Mouse (Mus musculus): ENCODE measurements around the gene C2cd4c. TPM values are rescaled to one million over a fixed set of nuclear protein-coding genes. Genes with fewer than 3 reads are reported as not detected.

C2cd4c gene
- polyA plus RNA-seq, 1 experiment from 2014 or later: 0.07 TPM

- no peaks in the 10 kb centered on the region for H3K4me1 ChIP-seq (ENCODE audit: control insufficient read depth, insufficient read depth, low read length)
- H3K27me3 ChIP-seq (replicated peaks; ENCODE audit: control insufficient read depth, insufficient read depth, low read length): no peaks in the 10 kb centered on the region
- no peaks in the 10 kb centered on the region for H3K9me3 ChIP-seq (ENCODE audit: control insufficient read depth, low read length)
- no peak for ATAC-seq
- H3K4me2 ChIP-seq (ENCODE audit: low read depth, low read length): no peak overlapping the region
- no peak overlapping the region for H3K4me3 ChIP-seq (ENCODE audit: low read length)
- no peaks in the 10 kb centered on the region for H3K36me3 ChIP-seq (ENCODE audit: control insufficient read depth, insufficient read depth, low read length)
- no peak overlapping the region for H3K27ac ChIP-seq (ENCODE audit: low read length)
- H3K9ac ChIP-seq (ENCODE audit: low read depth, low read length): no peak overlapping the region
- 84% methylated on average over 6 of the region's 6 CpGs for WGBS
Observed at GRCm38 (mm10) chr10:79574796-79575195, 39.0 kb downstream of the C2cd4c start.

DNA sequence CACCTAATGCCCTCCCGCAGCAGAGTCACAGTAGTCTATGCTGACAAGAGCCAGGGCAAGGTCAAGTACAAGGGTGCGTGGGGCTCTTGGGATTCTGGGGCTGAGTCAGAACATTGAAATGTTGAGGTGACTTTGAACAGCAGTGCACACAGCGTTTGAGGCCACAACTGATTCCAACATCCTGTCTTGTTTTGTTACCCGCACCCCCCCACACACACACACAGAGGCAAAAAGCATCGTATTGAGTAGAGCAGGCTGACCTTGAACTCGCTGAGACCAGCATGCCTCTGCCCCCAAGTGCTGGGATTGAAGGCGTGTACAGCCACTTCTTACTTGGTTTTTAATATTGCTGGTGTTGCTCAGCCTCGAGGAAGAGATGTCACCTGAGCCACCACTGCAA, 39.5 kb downstream of the C2cd4c start:
- 73% methylated on average over 8 of the region's 8 CpGs for WGBS
- H3K4me1 ChIP-seq (ENCODE audit: control insufficient read depth, insufficient read depth, low read length): no peaks in the 10 kb centered on the region
- H3K36me3 ChIP-seq (ENCODE audit: control insufficient read depth, insufficient read depth, low read length): no peaks in the 10 kb centered on the region
- no peak overlapping the region for H3K9ac ChIP-seq (ENCODE audit: low read depth, low read length)
- no peaks in the 10 kb centered on the region for H3K27me3 ChIP-seq (replicated peaks; ENCODE audit: control insufficient read depth, insufficient read depth, low read length)
- H3K27ac ChIP-seq (ENCODE audit: low read length): no peak overlapping the region
- no peak overlapping the region for H3K4me2 ChIP-seq (ENCODE audit: low read depth, low read length)
- no peak overlapping the region for H3K4me3 ChIP-seq (ENCODE audit: low read length)
- no peaks in the 10 kb centered on the region for H3K9me3 ChIP-seq (ENCODE audit: control insufficient read depth, low read length)
- ATAC-seq: no peak

- no peak overlapping the region for H3K27ac ChIP-seq (ENCODE audit: low read length)
- no peaks in the 10 kb centered on the region for H3K9me3 ChIP-seq (ENCODE audit: control insufficient read depth, low read length)
- no peak overlapping the region for H3K9ac ChIP-seq (ENCODE audit: low read depth, low read length)
- no peak overlapping the region for H3K4me3 ChIP-seq (ENCODE audit: low read length)
- H3K4me2 ChIP-seq (ENCODE audit: low read depth, low read length): no peak overlapping the region
- H3K36me3 ChIP-seq (ENCODE audit: control insufficient read depth, insufficient read depth, low read length): no peaks in the 10 kb centered on the region
- WGBS: 89% methylated on average over 6 of the region's 6 CpGs
- H3K4me1 ChIP-seq (ENCODE audit: control insufficient read depth, insufficient read depth, low read length): no peaks in the 10 kb centered on the region
- no peaks in the 10 kb centered on the region for H3K27me3 ChIP-seq (replicated peaks; ENCODE audit: control insufficient read depth, insufficient read depth, low read length)
- ATAC-seq: no peak
Observed at GRCm38 (mm10) chr10:79573611-79574010, 40.2 kb downstream of the C2cd4c start.

- Histone ChIP-seq H3K27ac (ENCODE audit: low read length) (no peak overlapping the region), H3K4me2 (ENCODE audit: low read depth, low read length) (no peak overlapping the region), H3K4me1 (ENCODE audit: control insufficient read depth, insufficient read depth, low read length) (no peaks in the 10 kb centered on the region), H3K4me3 (ENCODE audit: low read length) (no peak overlapping the region), H3K9ac (ENCODE audit: low read depth, low read length) (no peak overlapping the region), H3K27me3 (replicated peaks; ENCODE audit: control insufficient read depth, insufficient read depth, low read length) (no peaks in the 10 kb centered on the region), H3K36me3 (ENCODE audit: control insufficient read depth, insufficient read depth, low read length) (no peaks in the 10 kb centered on the region), H3K9me3 (ENCODE audit: control insufficient read depth, low read length) (no peaks in the 10 kb centered on the region)
- no peak for ATAC-seq
- WGBS: 89% methylated on average over 2 of the region's 2 CpGs
Observed at GRCm38 (mm10) chr10:79571314-79571713, 42.5 kb downstream of the C2cd4c start.

DNA sequence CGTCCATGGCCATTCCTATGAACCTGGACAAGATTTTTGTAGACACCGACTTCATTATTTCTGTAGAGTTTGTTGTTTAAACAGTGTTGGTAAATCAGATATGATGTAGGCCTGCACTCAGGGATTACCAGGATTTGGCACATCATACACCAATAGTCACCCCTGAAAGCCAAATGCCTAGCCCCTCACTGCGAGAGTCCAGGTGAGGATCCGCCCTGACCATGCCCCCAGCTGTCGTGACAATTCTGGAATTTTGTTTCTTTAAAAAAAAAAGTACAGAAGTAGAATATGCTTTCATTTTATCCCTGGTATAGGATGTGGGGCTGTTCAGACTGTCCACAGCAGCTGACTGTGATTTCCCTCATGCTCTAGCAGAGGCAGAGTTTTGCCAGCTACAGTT, 43.9 kb downstream of the C2cd4c start:
- no peak for ATAC-seq
- H3K4me1 ChIP-seq (ENCODE audit: control insufficient read depth, insufficient read depth, low read length): no peaks in the 10 kb centered on the region
- H3K9ac ChIP-seq (ENCODE audit: low read depth, low read length): no peak overlapping the region
- 87% methylated on average over 5 of the region's 5 CpGs for WGBS
- H3K36me3 ChIP-seq (ENCODE audit: control insufficient read depth, insufficient read depth, low read length): no peaks in the 10 kb centered on the region
- no peaks in the 10 kb centered on the region for H3K27me3 ChIP-seq (replicated peaks; ENCODE audit: control insufficient read depth, insufficient read depth, low read length)
- no peaks in the 10 kb centered on the region for H3K9me3 ChIP-seq (ENCODE audit: control insufficient read depth, low read length)
- H3K27ac ChIP-seq (ENCODE audit: low read length): no peak overlapping the region
- H3K4me2 ChIP-seq (ENCODE audit: low read depth, low read length): no peak overlapping the region
- H3K4me3 ChIP-seq (ENCODE audit: low read length): no peak overlapping the region

GRCm38 (mm10) chr10:79559716-79560115, 54.1 kb downstream of the C2cd4c start:
- H3K4me2 ChIP-seq (ENCODE audit: low read depth, low read length): no peak overlapping the region
- no peaks in the 10 kb centered on the region for H3K27me3 ChIP-seq (replicated peaks; ENCODE audit: control insufficient read depth, insufficient read depth, low read length)

GRCm38 (mm10) chr10:79557496-79557895, 56.3 kb downstream of the C2cd4c start:
- no peak overlapping the region for H3K4me2 ChIP-seq (ENCODE audit: low read depth, low read length)
- no peak overlapping the region for H3K9ac ChIP-seq (ENCODE audit: low read depth, low read length)
- H3K4me1 ChIP-seq (ENCODE audit: control insufficient read depth, insufficient read depth, low read length): peaks cover 17% of the 10 kb centered on the region
- no peaks in the 10 kb centered on the region for H3K36me3 ChIP-seq (ENCODE audit: control insufficient read depth, insufficient read depth, low read length)
- no peak overlapping the region for H3K27ac ChIP-seq (ENCODE audit: low read length)
- no peaks in the 10 kb centered on the region for H3K27me3 ChIP-seq (replicated peaks; ENCODE audit: control insufficient read depth, insufficient read depth, low read length)
- WGBS: 93% methylated on average over 5 of the region's 5 CpGs
- no peak overlapping the region for H3K4me3 ChIP-seq (ENCODE audit: low read length)
- ATAC-seq: no peak
- no peaks in the 10 kb centered on the region for H3K9me3 ChIP-seq (ENCODE audit: control insufficient read depth, low read length)

More at GRCm38 (mm10) chr10:79559716-79560115, 54.1 kb downstream of the C2cd4c start:
- Histone ChIP-seq H3K9me3 (ENCODE audit: control insufficient read depth, low read length) (no peaks in the 10 kb centered on the region), H3K36me3 (ENCODE audit: control insufficient read depth, insufficient read depth, low read length) (no peaks in the 10 kb centered on the region), H3K4me1 (ENCODE audit: control insufficient read depth, insufficient read depth, low read length) (no peaks in the 10 kb centered on the region), H3K4me3 (ENCODE audit: low read length) (no peak overlapping the region), H3K9ac (ENCODE audit: low read depth, low read length) (no peak overlapping the region), H3K27ac (ENCODE audit: low read length) (no peak overlapping the region)
- no peak for ATAC-seq
- WGBS: 86% methylated on average over 2 of the region's 2 CpGs

DNA sequence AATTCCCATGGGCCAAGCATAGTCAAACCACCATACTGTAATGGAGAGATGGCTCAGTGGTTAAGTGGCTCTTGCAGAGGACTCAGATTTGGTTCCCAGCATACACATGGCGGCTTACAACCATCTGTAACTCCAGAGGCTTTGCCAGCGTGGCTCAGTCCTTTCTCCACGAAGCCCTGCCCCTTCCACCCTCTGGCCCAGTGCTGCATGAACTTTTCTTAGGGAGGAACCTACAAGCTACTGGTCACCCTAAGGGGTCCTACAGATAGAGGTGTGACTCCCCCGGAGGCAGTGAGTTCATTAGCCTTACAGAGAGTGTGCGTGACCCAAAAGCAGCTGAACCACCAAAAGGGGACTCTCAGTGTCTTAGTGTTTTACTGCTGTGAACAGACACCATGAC, 56.9 kb downstream of the C2cd4c start:
- no peak for ATAC-seq
- Histone ChIP-seq H3K4me3 (ENCODE audit: low read length) (no peak overlapping the region), H3K4me1 (ENCODE audit: control insufficient read depth, insufficient read depth, low read length) (peaks cover 20% of the 10 kb centered on the region), H3K27ac (ENCODE audit: low read length) (no peak overlapping the region), H3K9ac (ENCODE audit: low read depth, low read length) (no peak overlapping the region), H3K9me3 (ENCODE audit: control insufficient read depth, low read length) (no peaks in the 10 kb centered on the region), H3K36me3 (ENCODE audit: control insufficient read depth, insufficient read depth, low read length) (no peaks in the 10 kb centered on the region), H3K27me3 (replicated peaks; ENCODE audit: control insufficient read depth, insufficient read depth, low read length) (no peaks in the 10 kb centered on the region), H3K4me2 (ENCODE audit: low read depth, low read length) (no peak overlapping the region)
- WGBS: 86% methylated on average over 5 of the region's 5 CpGs

Other genes starting within 250 kb of the C2cd4c start
- gene Vmn2r83, start 145.3 kb downstream of the C2cd4c start, polyA plus RNA-seq (2015; fragmentation: Nextera tagmentation; extraction: Ambion mirVana): not detected in 2 replicates
- gene Plpp2, start 80.2 kb downstream of the C2cd4c start, polyA plus RNA-seq (2015; fragmentation: Nextera tagmentation; extraction: Ambion mirVana): 140 and 145 TPM in 2 replicates
- 36.7 and 38.4 TPM in 2 replicates for gene Mier2, start 58.8 kb downstream of the C2cd4c start, polyA plus RNA-seq (2015; fragmentation: Nextera tagmentation; extraction: Ambion mirVana)
- not detected in 2 replicates for gene Theg, start 26.7 kb downstream of the C2cd4c start, polyA plus RNA-seq (2015; fragmentation: Nextera tagmentation; extraction: Ambion mirVana)
- gene Shc2, start 23.9 kb upstream of the C2cd4c start, polyA plus RNA-seq (2015; fragmentation: Nextera tagmentation; extraction: Ambion mirVana): 1.1 and 2.5 TPM in 2 replicates
- not detected in 2 replicates for gene Odf3l2, start 31.7 kb upstream of the C2cd4c start, polyA plus RNA-seq (2015; fragmentation: Nextera tagmentation; extraction: Ambion mirVana)
- gene Madcam1, start 50.5 kb upstream of the C2cd4c start, polyA plus RNA-seq (2015; fragmentation: Nextera tagmentation; extraction: Ambion mirVana): 27.4 and 31.8 TPM in 2 replicates
- 56.8 and 64.4 TPM in 2 replicates for gene Tpgs1, start 55.3 kb upstream of the C2cd4c start, polyA plus RNA-seq (2015; fragmentation: Nextera tagmentation; extraction: Ambion mirVana)
- gene Cdc34, start 68.2 kb upstream of the C2cd4c start, polyA plus RNA-seq (2015; fragmentation: Nextera tagmentation; extraction: Ambion mirVana): 120 and 128 TPM in 2 replicates
- 0.21 and 0.56 TPM in 2 replicates for gene Gzmm, start 75.0 kb upstream of the C2cd4c start, polyA plus RNA-seq (2015; fragmentation: Nextera tagmentation; extraction: Ambion mirVana)
- 1,158 and 1,189 TPM in 2 replicates for gene Bsg, start 90.5 kb upstream of the C2cd4c start, polyA plus RNA-seq (2015; fragmentation: Nextera tagmentation; extraction: Ambion mirVana)
- gene Hcn2, start 102.6 kb upstream of the C2cd4c start, polyA plus RNA-seq (2015; fragmentation: Nextera tagmentation; extraction: Ambion mirVana): 0.04 TPM in 1 of 2 replicates, not detected in the other
- gene Polrmt, start 132.6 kb upstream of the C2cd4c start, polyA plus RNA-seq (2015; fragmentation: Nextera tagmentation; extraction: Ambion mirVana): 38.8 and 40.5 TPM in 2 replicates
- gene Fgf22, start 141.1 kb upstream of the C2cd4c start, polyA plus RNA-seq (2015; fragmentation: Nextera tagmentation; extraction: Ambion mirVana): 0.26 TPM in 1 of 2 replicates, not detected in the other
- gene Rnf126, start 152.9 kb upstream of the C2cd4c start, polyA plus RNA-seq (2015; fragmentation: Nextera tagmentation; extraction: Ambion mirVana): 39.7 and 56.6 TPM in 2 replicates
- 15.1 and 16.6 TPM in 2 replicates for gene Fstl3, start 163.2 kb upstream of the C2cd4c start, polyA plus RNA-seq (2015; fragmentation: Nextera tagmentation; extraction: Ambion mirVana)
- 0.07 and 0.11 TPM in 2 replicates for gene Prss57, start 176.9 kb upstream of the C2cd4c start, polyA plus RNA-seq (2015; fragmentation: Nextera tagmentation; extraction: Ambion mirVana)
- gene Palm, start 179.5 kb upstream of the C2cd4c start, polyA plus RNA-seq (2015; fragmentation: Nextera tagmentation; extraction: Ambion mirVana): 44.1 and 44.8 TPM in 2 replicates
- 204 and 210 TPM in 2 replicates for gene Misp, start 207.0 kb upstream of the C2cd4c start, polyA plus RNA-seq (2015; fragmentation: Nextera tagmentation; extraction: Ambion mirVana)
- gene Ptbp1, start 240.4 kb upstream of the C2cd4c start, polyA plus RNA-seq (2015; fragmentation: Nextera tagmentation; extraction: Ambion mirVana): 295 and 302 TPM in 2 replicates

Data from intestine, embryonic 16.5 days (tissue).